Mouse (Mus musculus) bone marrow macrophage, adult 2 months (primary cell): ENCODE data around the gene Lamb3. TPM values are rescaled to one million over a fixed set of nuclear protein-coding genes. Genes with fewer than 3 reads are reported as not detected.
"Not testable (repeated sequence)": the region's sequence is repeated elsewhere in the genome, so short reads cannot be mapped to it uniquely, and the experiment has no call there.

Experiments used
- H3K27ac ChIP-seq: 2 replicates; pipeline ENCODE4 v1.5.1; 2012; ENCODE audit warnings: low read depth, low read length; ENCODE audit not compliant: insufficient read depth
- H3K4me1 ChIP-seq: 2 replicates; pipeline ENCODE4 v1.6.1; 2012; ENCODE audit warnings: low read length; ENCODE audit not compliant: control insufficient read depth, insufficient read depth
- H3K4me3 ChIP-seq: 2 replicates; pipeline ENCODE4 v1.5.1; 2012; ENCODE audit warnings: mild to moderate bottlenecking, low read length, moderate library complexity; ENCODE audit not compliant: insufficient read depth
- CTCF ChIP-seq: IDR thresholded peaks from 2 replicates; pipeline ENCODE4 v1.5.1; 2012; ENCODE audit warnings: low read depth, mild to moderate bottlenecking, low read length, moderate library complexity
- POLR2A ChIP-seq: IDR thresholded peaks from 2 replicates; pipeline ENCODE4 v1.6.1; 2012; ENCODE audit warnings: mild to moderate bottlenecking, low read depth, low read length, borderline replicate concordance
- polyA plus RNA-seq: library from polyadenylated mRNA; stranded (reverse); fragments of >200 nt; gene quantifications from 2 replicates; pipeline ENCODE4 v1.2.4, GENCODE M21; 2012; ENCODE audit not compliant: missing spikeins, insufficient read depth, insufficient read length

The Lamb3 gene
- polyA plus RNA-seq, 1 experiment: 0.50 TPM

GRCm38 (mm10) chr1:193272137-193272915, 64.8 kb downstream of the Lamb3 start:
- Histone ChIP-seq H3K27ac (no peak overlapping the region), H3K4me3 (no peak overlapping the region), H3K4me1 (peaks cover 13% of the 10 kb centered on the region)
- TF ChIP-seq POLR2A: no peak
- no peak for TF ChIP-seq CTCF

DNA sequence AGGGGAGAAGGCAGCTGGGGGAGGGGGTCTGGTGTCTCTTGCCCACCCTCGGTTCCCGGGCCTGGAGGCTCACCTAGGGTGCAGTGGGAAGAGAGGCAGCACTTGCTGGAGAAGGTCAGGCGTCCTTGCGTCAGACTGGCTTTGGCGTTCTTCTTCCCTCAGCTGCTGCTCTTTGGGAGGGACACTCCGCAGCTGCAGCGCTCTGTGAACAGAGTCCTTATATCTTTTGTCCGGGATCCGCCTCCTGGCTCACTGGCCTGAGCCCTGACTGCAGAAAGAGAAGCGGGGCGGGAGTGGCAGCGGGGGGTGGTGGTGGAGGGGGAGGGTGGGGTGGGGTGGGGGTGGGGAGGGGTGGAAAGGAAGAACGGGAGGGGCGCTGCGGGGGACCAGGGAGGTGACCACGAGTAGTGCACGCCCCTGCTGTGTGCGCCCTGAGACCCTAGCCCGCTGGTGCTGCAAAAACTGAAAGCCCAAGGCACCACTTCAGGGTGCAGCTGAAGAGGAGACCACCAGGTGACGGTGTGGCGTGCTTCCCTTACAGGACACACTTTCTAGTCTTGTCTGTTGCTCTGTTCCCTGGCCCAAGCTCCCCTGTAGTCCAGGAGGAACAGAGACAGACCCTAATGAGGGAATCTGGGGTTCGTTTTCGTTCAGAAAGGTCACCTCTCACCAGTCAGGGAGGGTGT, 65.6 kb downstream of the Lamb3 start, which contains the start of gene G0s2:
Gene G0s2 (minus strand): TSS at position 302 of the 686 bp plus-strand sequence.
- Histone ChIP-seq H3K4me3 (no peak within 1 kb of the TSS), H3K27ac (no peak within 1 kb of the TSS), H3K4me1 (peaks cover 13% of the 10 kb centered on the region)
- TF ChIP-seq CTCF (no peak), POLR2A (no peak)

- Histone ChIP-seq H3K4me1 (peaks cover 13% of the 10 kb centered on the region), H3K4me3 (no peak overlapping the region), H3K27ac (no peak overlapping the region)
- TF ChIP-seq POLR2A: no peak
- no peak for TF ChIP-seq CTCF
Measured at GRCm38 (mm10) chr1:193274407-193275071, 67.0 kb downstream of the Lamb3 start.

DNA sequence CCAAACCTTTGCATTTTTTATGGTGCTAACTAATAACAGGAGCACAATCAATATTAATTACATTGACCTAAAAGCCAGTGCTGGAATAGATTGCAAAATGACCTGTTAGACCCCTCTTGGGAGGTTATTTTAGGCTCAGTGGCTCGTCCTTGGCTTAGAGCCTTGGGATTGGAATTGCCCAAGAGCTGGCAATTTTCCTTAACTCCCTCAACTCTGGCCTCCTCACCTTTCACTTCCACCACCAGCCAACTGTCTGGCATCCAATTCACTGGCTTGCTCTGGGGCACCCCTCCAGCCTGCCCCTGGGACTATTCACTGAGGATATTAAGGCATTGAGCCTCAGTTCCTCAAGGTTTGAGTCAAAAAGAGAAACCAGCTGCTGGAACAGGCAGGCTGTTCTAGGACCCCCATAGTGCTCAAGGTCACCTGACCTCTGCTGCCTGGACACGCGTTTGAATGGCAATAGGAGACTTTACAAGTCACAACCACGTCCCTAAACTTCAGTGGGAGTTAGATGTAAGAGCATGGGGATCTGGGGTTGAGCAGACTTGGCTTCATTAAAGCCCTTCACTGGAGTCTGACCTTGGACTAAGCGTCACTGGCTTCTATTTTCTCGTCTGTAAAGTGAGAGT, 71.0 kb downstream of the Lamb3 start:
- Histone ChIP-seq H3K27ac (no peak overlapping the region), H3K4me1 (peaks cover 5% of the 10 kb centered on the region; the same call in 1 of the 2 replicates), H3K4me3 (no peak overlapping the region)
- TF ChIP-seq CTCF (no peak), POLR2A (no peak)

DNA sequence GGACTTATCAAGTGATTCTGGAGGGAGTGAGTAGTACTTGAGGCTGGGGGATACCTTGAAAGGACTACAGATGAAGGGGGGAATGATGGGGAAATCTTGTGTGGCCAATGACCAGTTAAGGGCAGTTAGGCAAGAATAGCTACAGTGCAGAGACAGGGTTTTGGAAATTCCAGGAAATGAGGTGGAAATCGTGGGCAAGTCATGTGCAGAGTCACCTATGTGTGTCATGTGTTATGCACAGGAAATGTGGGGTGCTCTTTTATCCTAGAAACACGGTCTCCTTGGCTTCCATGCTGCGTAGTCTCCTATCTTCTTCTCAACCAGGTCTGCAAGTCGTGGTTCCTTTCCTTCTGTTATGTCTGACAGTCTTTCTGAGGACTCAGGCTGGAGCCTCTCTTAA, 72.0 kb downstream of the Lamb3 start:
- Histone ChIP-seq H3K4me3 (no peak overlapping the region), H3K4me1 (peaks cover 4% of the 10 kb centered on the region; the same call in 1 of the 2 replicates), H3K27ac (no peak overlapping the region)
- TF ChIP-seq POLR2A (no peak), CTCF (no peak)

DNA sequence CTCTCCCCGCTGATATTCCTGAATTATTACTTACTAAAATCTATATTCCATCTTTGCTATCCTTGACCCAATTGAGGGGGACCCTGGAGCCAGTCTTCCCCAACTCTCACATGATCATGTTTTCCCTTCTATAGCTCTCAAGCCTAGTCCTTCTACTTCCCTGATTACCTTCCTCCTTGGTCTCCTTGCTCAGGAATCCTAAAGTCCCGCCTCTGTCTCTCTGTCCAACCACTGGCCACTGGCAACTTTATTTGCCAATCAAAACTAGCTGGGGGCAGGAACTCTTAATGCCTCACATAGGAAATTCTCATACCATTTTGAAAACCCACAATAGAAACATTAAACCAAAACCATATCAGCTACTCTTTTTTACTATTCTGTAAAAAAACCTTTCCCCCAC, 73.8 kb downstream of the Lamb3 start:
- Histone ChIP-seq H3K4me1 (no peaks in the 10 kb centered on the region), H3K27ac (no peak overlapping the region), H3K4me3 (no peak overlapping the region)
- TF ChIP-seq POLR2A: no peak
- no peak for TF ChIP-seq CTCF

DNA sequence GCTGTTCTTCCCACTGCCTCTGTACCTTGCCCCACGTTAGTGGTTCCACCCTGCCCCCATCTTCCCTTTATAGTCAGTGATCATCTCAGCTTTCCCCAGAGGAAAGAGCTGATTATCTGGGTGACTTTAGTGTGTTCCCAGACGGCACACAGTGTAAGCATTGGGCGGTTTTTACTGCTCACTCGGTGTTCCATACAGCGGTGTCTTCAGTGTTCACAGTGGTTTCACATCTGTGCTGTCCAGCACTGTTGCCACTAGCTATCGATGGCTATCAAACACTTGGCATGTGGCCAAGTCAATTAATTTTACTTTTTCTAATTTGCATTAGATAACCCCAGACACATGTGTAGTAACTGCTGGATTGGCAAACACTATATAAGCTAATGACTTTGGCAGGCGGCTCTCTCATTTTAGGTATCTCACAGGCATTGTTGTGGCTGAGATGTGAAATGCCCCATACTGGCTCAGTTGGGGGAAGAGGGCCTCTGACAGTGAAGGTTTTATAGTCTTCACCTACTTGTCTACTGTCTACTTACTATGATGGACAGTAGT, 76.8 kb downstream of the Lamb3 start:
- TF ChIP-seq POLR2A (no peak), CTCF (no peak)
- Histone ChIP-seq H3K27ac (no peak overlapping the region), H3K4me1 (no peaks in the 10 kb centered on the region), H3K4me3 (no peak overlapping the region)

- not testable (repeated sequence) for H3K4me1 ChIP-seq, H3K4me3 ChIP-seq, H3K27ac ChIP-seq
Measured at GRCm38 (mm10) chr1:193285766-193286325, 78.3 kb downstream of the Lamb3 start.

- no peak for TF ChIP-seq POLR2A
- no peak for TF ChIP-seq CTCF
- H3K4me1 ChIP-seq: no peaks in the 10 kb centered on the region
- H3K4me3 ChIP-seq: no peak overlapping the region
- H3K27ac ChIP-seq: no peak overlapping the region
Measured at GRCm38 (mm10) chr1:193287578-193287977, 80.1 kb downstream of the Lamb3 start.
